In genomic region chr17:34719886-34720285, GRCm38 (mm10) we compare ENCODE assay signal across 12 mouse cellular contexts. TPM values are rescaled to one million over a fixed set of nuclear protein-coding genes. Genes with fewer than 3 reads are reported as not detected.
DNase-seq lines count a peak whose midpoint lies in the region; TF ChIP-seq lines count a peak whose summit lies in the region.
"Not testable (repeated sequence)": the region's sequence is repeated elsewhere in the genome, so short reads cannot be mapped to it uniquely, and the experiment has no call there.
"Had no signal": no experiment of that assay in that cellular context is flagged by ENCODE, and none has a peak within 500 bp of the region (broad histone marks: within the 10 kb centered on the region; RNA-seq: fewer than 3 reads in every experiment).

No protein-coding gene starts in this region.

- DNase-seq in adrenal gland, adult 2 months: peak; percentile 59
- peak; percentile 37 for DNase-seq in adrenal gland, postnatal 14 days
- DNase-seq in brain, adult 2 months (ENCODE audit: low read depth, low spot score): peak; percentile 21
- DNase-seq in cerebellum, postnatal 10 days: peak; percentile 66 to 70
- DNase-seq in gastrocnemius, adult 2 months: peak; percentile 17
- peak; percentile 40 for DNase-seq in left cerebral cortex, postnatal 4 days

- not testable (repeated sequence) for H3K27ac ChIP-seq in gastrocnemius, adult 2 months

- not testable (repeated sequence) for TF ChIP-seq CTCF in gastrocnemius, adult 2 months (IDR thresholded peaks at IDR 0.05)

- not testable (repeated sequence) for H3K4me3 ChIP-seq in gastrocnemius, adult 2 months

- intact Hi-C loops in gastrocnemius, adult 2 months (cut with DNase I): loop anchor here (5.0 kb wide), 1 partner anchor 82 kb away; the partner anchor contains the start of gene Cyp21a1
- intact Hi-C loops in left cerebral cortex, postnatal 4 days (cut with DNase I): loop anchor here (5.0 kb wide), 1 partner anchor 82 kb away; the partner anchor contains the start of gene Cyp21a1

RNA-seq across cellular contexts. Expression of gene C4b, which starts 23.8 kb away (rescaled TPM):
- 100 to 1,000 TPM; 121 to 181 TPM for total RNA-seq in adrenal gland, adult 2 months (2021)
- 48.1 and 51.4 TPM in 2 replicates for polyA plus RNA-seq in adrenal gland, adult 2 months (2012; rRNA removed)
- total RNA-seq in adrenal gland, postnatal 14 days (2021): 110 and 152 TPM in 2 replicates
- total RNA-seq in gastrocnemius, adult 2 months (2021): 1 to 10 TPM; 2.4 to 3.4 TPM
- 1 to 10 TPM; 4.4 TPM for total RNA-seq in left cerebral cortex, postnatal 4 days (2021)
- polyA plus RNA-seq: C2C12; embryonic facial prominence, embryonic 10.5 days; embryonic facial prominence, embryonic 12.5 days; forebrain, embryonic 11.5 days; forebrain, embryonic 13.5 days; forebrain, embryonic 15.5 days had no signal

RNA-seq across cellular contexts. Expression of gene Tnxb, which starts 49.6 kb away (rescaled TPM):
- total RNA-seq in adrenal gland, adult 2 months (2021): 10 to 100 TPM; 20.2 to 30.1 TPM
- polyA plus RNA-seq in adrenal gland, adult 2 months (2012; rRNA removed): 23.4 and 23.6 TPM in 2 replicates
- 39.8 and 41.0 TPM in 2 replicates for total RNA-seq in adrenal gland, postnatal 14 days (2021)
- total RNA-seq in gastrocnemius, adult 2 months (2021): 10 to 100 TPM; 30.7 to 41.6 TPM
- total RNA-seq in left cerebral cortex, postnatal 4 days (2021): 1 to 10 TPM; 1.9 to 2.2 TPM
- polyA plus RNA-seq: embryonic facial prominence, embryonic 10.5 days had no signal

Comparison
In these comparisons a context has a peak if more than half of its experiments do, and no peak if none do; other contexts are left out.
1. DNase-seq: peak in every context shown above with its lines; median percentile 68 in cerebellum, postnatal 10 days; 59 in adrenal gland, adult 2 months; 40 in left cerebral cortex, postnatal 4 days; 37 in adrenal gland, postnatal 14 days; 21 in brain, adult 2 months; 17 in gastrocnemius, adult 2 months.
2. RNA of gene C4b, which starts 23.8 kb away (total RNA-seq): 121 to 181 TPM in adrenal gland, adult 2 months and 110 to 152 TPM in adrenal gland, postnatal 14 days; 4.4 TPM in left cerebral cortex, postnatal 4 days and 2.4 to 3.4 TPM in gastrocnemius, adult 2 months; every median in the first group is over 10 times any median in the second.
3. RNA of gene Tnxb, which starts 49.6 kb away (total RNA-seq): 30.7 to 41.6 TPM in gastrocnemius, adult 2 months, 39.8 to 41.0 TPM in adrenal gland, postnatal 14 days and 20.2 to 30.1 TPM in adrenal gland, adult 2 months; 1.9 to 2.2 TPM in left cerebral cortex, postnatal 4 days; every median in the first group is over 4 times any median in the second.